In the genomic region with DNA sequence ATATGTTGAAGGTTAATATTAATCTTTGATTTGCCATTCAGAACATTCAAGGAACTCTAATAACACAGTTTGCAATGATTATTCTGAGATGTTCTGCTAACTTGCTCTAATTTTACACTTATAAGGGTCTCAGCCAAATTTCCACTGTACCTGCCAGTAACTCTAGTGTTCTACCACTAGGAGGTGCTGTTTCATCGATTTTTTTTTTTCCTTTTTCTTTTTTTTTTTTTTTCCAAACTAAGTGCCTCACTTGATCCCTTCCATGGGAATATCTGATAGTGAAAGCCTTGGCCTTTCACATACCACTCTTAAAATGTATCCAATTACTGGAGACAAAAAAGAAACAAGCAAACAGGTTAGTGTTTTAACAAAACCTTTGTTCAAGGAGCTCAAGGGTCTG, we compare ENCODE assay signal across 12 mouse cellular contexts. TPM values are rescaled to one million over a fixed set of nuclear protein-coding genes. Genes with fewer than 3 reads are reported as not detected.
DNase-seq lines count a peak whose midpoint lies in the region; ATAC-seq and TF ChIP-seq lines count a peak whose summit lies in the region.
"Had no signal": no experiment of that assay in that cellular context is flagged by ENCODE, and none has a peak within 500 bp of the region (broad histone marks: within the 10 kb centered on the region; RNA-seq: fewer than 3 reads in every experiment).

No protein-coding gene starts in this region.

- no peaks in the 10 kb centered on the region for H3K27me3 ChIP-seq in heart, adult 2 months (ENCODE audit: control insufficient read depth, insufficient read depth, low read length)
- H3K27me3 ChIP-seq in heart, embryonic 10.5 days (ENCODE audit: insufficient read depth, poor library complexity, severe bottlenecking): no peaks in the 10 kb centered on the region
- H3K27me3 ChIP-seq in midbrain, embryonic 14.5 days (ENCODE audit: control insufficient read depth, insufficient read depth, low read length): no peaks in the 10 kb centered on the region
- no peaks in the 10 kb centered on the region for H3K27me3 ChIP-seq in midbrain, embryonic 16.5 days (ENCODE audit: control insufficient read depth, insufficient read depth, low read depth, low read length)
- H3K27me3 ChIP-seq: neural tube, embryonic 12.5 days had no signal

- no peak overlapping the region for H3K4me2 ChIP-seq in midbrain, embryonic 14.5 days (ENCODE audit: low read length)
- H3K4me2 ChIP-seq in midbrain, embryonic 16.5 days (ENCODE audit: low read length): no peak overlapping the region
- H3K4me2 ChIP-seq: neural tube, embryonic 12.5 days had no signal

- no peak for TF ChIP-seq POLR2A in heart, adult 2 months (IDR thresholded peaks at IDR 0.05; ENCODE audit: insufficient read depth, low read depth, low read length)

- H3K4me1 ChIP-seq in heart, adult 2 months (ENCODE audit: control insufficient read depth, insufficient read depth, low read length): no peaks in the 10 kb centered on the region
- H3K4me1 ChIP-seq in heart, embryonic 10.5 days: no peaks in the 10 kb centered on the region
- H3K4me1 ChIP-seq in midbrain, embryonic 14.5 days (ENCODE audit: control insufficient read depth, insufficient read depth, low read length): no peaks in the 10 kb centered on the region
- H3K4me1 ChIP-seq in midbrain, embryonic 16.5 days (ENCODE audit: control insufficient read depth, insufficient read depth, low read length): peaks cover 4% of the 10 kb centered on the region

- TF ChIP-seq EP300 in heart, adult 2 months (IDR thresholded peaks at IDR 0.05; ENCODE audit: insufficient read depth, low read depth, low read length): no peak

- no peak for DNase-seq in heart, adult 2 months
- no peak for DNase-seq in heart, embryonic 10.5 days (ENCODE audit: low spot score)
- peak; percentile 82 for DNase-seq in midbrain, embryonic 14.5 days
- DNase-seq in c-Kit-positive CD71-positive TER-119-positive erythroid progenitor cells, embryonic 14.5 days (ENCODE audit: low spot score): peak; percentile 19
- peak; percentile 34 for DNase-seq in retina, postnatal 7 days (ENCODE audit: low read depth, low spot score)
- DNase-seq in ovary, adult 18-20 months (ENCODE audit: low spot score): no peak
- DNase-seq in kidney, adult 11 months: no peak
- DNase-seq: kidney, adult 2 months; spleen, adult 18-20 months; thymus, postnatal 14 days had no signal

- no peak overlapping the region for H3K9ac ChIP-seq in heart, adult 2 months (ENCODE audit: low read depth, low read length)
- H3K9ac ChIP-seq in midbrain, embryonic 14.5 days (replicated peaks; ENCODE audit: low read length): no peak overlapping the region
- H3K9ac ChIP-seq in midbrain, embryonic 16.5 days (ENCODE audit: low read depth, low read length): no peak overlapping the region
- H3K9ac ChIP-seq: neural tube, embryonic 12.5 days had no signal

- no peaks in the 10 kb centered on the region for H3K9me3 ChIP-seq in heart, embryonic 10.5 days
- no peaks in the 10 kb centered on the region for H3K9me3 ChIP-seq in midbrain, embryonic 14.5 days (ENCODE audit: control insufficient read depth, low read length)
- no peaks in the 10 kb centered on the region for H3K9me3 ChIP-seq in midbrain, embryonic 16.5 days (replicated peaks; ENCODE audit: control insufficient read depth, low read length, poor library complexity, severe bottlenecking)
- H3K9me3 ChIP-seq: neural tube, embryonic 12.5 days had no signal

- H3K27ac ChIP-seq in heart, adult 2 months: no peak overlapping the region
- no peak overlapping the region for H3K27ac ChIP-seq in heart, embryonic 10.5 days
- no peak overlapping the region for H3K27ac ChIP-seq in midbrain, embryonic 14.5 days (replicated peaks; ENCODE audit: low read depth, low read length)
- H3K27ac ChIP-seq in midbrain, embryonic 16.5 days (ENCODE audit: low read length): no peak overlapping the region
- H3K27ac ChIP-seq: neural tube, embryonic 12.5 days had no signal

- no peaks in the 10 kb centered on the region for H3K79me2 ChIP-seq in heart, adult 2 months (replicated peaks; ENCODE audit: control insufficient read depth, insufficient read depth, low read length)

- ATAC-seq in midbrain, embryonic 14.5 days (ENCODE audit: low FRiP score, low TSS enrichment): no peak
- ATAC-seq in midbrain, embryonic 16.5 days: no peak

- H3K4me3 ChIP-seq in heart, adult 2 months: no peak overlapping the region
- no peak overlapping the region for H3K4me3 ChIP-seq in heart, embryonic 10.5 days
- no peak overlapping the region for H3K4me3 ChIP-seq in midbrain, embryonic 14.5 days (replicated peaks; ENCODE audit: low read depth, low read length)
- no peak overlapping the region for H3K4me3 ChIP-seq in midbrain, embryonic 16.5 days (ENCODE audit: low read depth, low read length)
- H3K4me3 ChIP-seq: neural tube, embryonic 12.5 days had no signal

- peak; percentile 94 for TF ChIP-seq CTCF in heart, adult 2 months (IDR thresholded peaks at IDR 0.05)

- no peaks in the 10 kb centered on the region for H3K36me3 ChIP-seq in heart, adult 2 months (ENCODE audit: control insufficient read depth, insufficient read depth, low read length)
- no peaks in the 10 kb centered on the region for H3K36me3 ChIP-seq in heart, embryonic 10.5 days
- no peaks in the 10 kb centered on the region for H3K36me3 ChIP-seq in midbrain, embryonic 14.5 days (ENCODE audit: control insufficient read depth, insufficient read depth, low read length)
- H3K36me3 ChIP-seq in midbrain, embryonic 16.5 days (ENCODE audit: control insufficient read depth, insufficient read depth, low read length): no peaks in the 10 kb centered on the region
- H3K36me3 ChIP-seq: neural tube, embryonic 12.5 days had no signal

- intact Hi-C loops in heart, adult 2 months (cut with DNase I): loop anchor here (2.0 kb wide), 1 partner anchor 343 kb away; no protein-coding TSS in a partner anchor

- 0% methylated on average over 1 of the region's 1 CpGs for WGBS in heart, adult 2 months
- WGBS in heart, embryonic 10.5 days: 3% methylated on average over 1 of the region's 1 CpGs
- whole genome bisulfite sequencing in midbrain, embryonic 14.5 days: 0% methylated on average over 1 of the region's 1 CpGs
- 0% methylated on average over 1 of the region's 1 CpGs for WGBS in midbrain, embryonic 16.5 days

RNA-seq across cellular contexts. Expression of a gene that starts 6.3 kb away (rescaled TPM):
- total RNA-seq in heart, adult 2 months (2021): 10 to 100 TPM; 24.5 to 24.6 TPM
- polyA plus RNA-seq in heart, adult 2 months (2012; rRNA removed): 10.6 and 18.6 TPM in 2 replicates
- polyA plus RNA-seq in heart, embryonic 10.5 days (2016; fragmentation: Nextera tagmentation; extraction: Ambion mirVana): 20.0 and 23.2 TPM in 2 replicates
- polyA plus RNA-seq in midbrain, embryonic 14.5 days (2014; fragmentation: Nextera tagmentation; extraction: Ambion mirVana): 17.1 and 23.9 TPM in 2 replicates
- 23.7 and 24.3 TPM in 2 replicates for polyA plus RNA-seq in midbrain, embryonic 16.5 days (2015; fragmentation: Nextera tagmentation; extraction: Ambion mirVana)

RNA-seq across cellular contexts. Expression of a gene that starts 38.0 kb away (rescaled TPM):
- 1 to 10 TPM; 1.6 to 2.0 TPM for total RNA-seq in heart, adult 2 months (2021)
- polyA plus RNA-seq in heart, adult 2 months (2012; rRNA removed): 0.33 and 0.41 TPM in 2 replicates
- polyA plus RNA-seq in heart, embryonic 10.5 days (2016; fragmentation: Nextera tagmentation; extraction: Ambion mirVana): 0.31 and 0.40 TPM in 2 replicates
- polyA plus RNA-seq in midbrain, embryonic 14.5 days (2014; fragmentation: Nextera tagmentation; extraction: Ambion mirVana): 17.1 and 18.6 TPM in 2 replicates
- polyA plus RNA-seq in midbrain, embryonic 16.5 days (2015; fragmentation: Nextera tagmentation; extraction: Ambion mirVana): 20.5 and 21.3 TPM in 2 replicates

Comparison
In these comparisons a context has a peak if more than half of its experiments do, and no peak if none do; other contexts are left out.
1. DNase-seq: peak in midbrain, embryonic 14.5 days (single experiment), c-Kit-positive CD71-positive TER-119-positive erythroid progenitor cells, embryonic 14.5 days (single experiment) and retina, postnatal 7 days (single experiment); none in heart, adult 2 months (0 of 2), heart, embryonic 10.5 days (single experiment), ovary, adult 18-20 months (single experiment) and kidney, adult 11 months (single experiment).
2. RNA of a gene that starts 38.0 kb away (polyA plus RNA-seq): 20.5 to 21.3 TPM in midbrain, embryonic 16.5 days and 17.1 to 18.6 TPM in midbrain, embryonic 14.5 days; 0.31 to 0.40 TPM in heart, embryonic 10.5 days and 0.33 to 0.41 TPM in heart, adult 2 months; every median in the first group is over 10 times any median in the second.